Mouse (Mus musculus): ENCODE measurements at regions not wholly inside any gene's neighbourhood (a gene's known extent, or its start where the extent isn't known, plus 50 kb on each side); places are given as distances from the start of the nearest gene placed in this dataset.

DNA sequence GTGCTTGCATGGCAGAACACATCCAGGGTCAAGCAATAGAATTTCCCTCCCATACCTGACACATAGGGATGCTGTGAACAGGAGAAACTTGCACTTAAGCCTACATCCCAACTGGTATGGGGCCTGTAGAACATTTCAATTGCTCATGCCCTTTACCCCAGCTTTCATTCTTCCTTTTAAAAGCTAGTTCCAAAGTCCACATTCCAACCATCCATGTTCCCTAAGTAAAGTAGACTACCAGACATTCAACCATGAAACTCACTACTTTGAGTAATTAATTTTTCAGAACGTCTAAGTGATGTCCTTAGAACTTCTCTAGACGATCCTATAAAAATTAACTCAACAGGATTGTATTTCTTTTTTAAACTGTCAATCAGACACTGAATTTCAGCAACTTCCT, 621.9 kb downstream of the Hs3st4 start:
- H3K27ac ChIP-seq (ENCODE audit: control insufficient read depth, insufficient read depth, low read depth, low read length): no peak overlapping the region
- no peak overlapping the region for H3K4me3 ChIP-seq (ENCODE audit: control insufficient read depth, low read depth, low read length)
- no peaks in the 10 kb centered on the region for H3K4me1 ChIP-seq (ENCODE audit: control insufficient read depth, insufficient read depth, low read length)
- no peaks in the 10 kb centered on the region for H3K27me3 ChIP-seq (ENCODE audit: control insufficient read depth, insufficient read depth, low read length)
- no peak for TF ChIP-seq CTCF (IDR thresholded peaks at IDR 0.05; ENCODE audit: control insufficient read depth, insufficient read depth, insufficient replicate concordance, low read depth, low read length)
- TF ChIP-seq POLR2A (IDR thresholded peaks at IDR 0.05; ENCODE audit: control insufficient read depth, low read depth, low read length): no peak
- no peaks in the 10 kb centered on the region for H3K36me3 ChIP-seq (ENCODE audit: control insufficient read depth, insufficient read depth, low read length)

DNA sequence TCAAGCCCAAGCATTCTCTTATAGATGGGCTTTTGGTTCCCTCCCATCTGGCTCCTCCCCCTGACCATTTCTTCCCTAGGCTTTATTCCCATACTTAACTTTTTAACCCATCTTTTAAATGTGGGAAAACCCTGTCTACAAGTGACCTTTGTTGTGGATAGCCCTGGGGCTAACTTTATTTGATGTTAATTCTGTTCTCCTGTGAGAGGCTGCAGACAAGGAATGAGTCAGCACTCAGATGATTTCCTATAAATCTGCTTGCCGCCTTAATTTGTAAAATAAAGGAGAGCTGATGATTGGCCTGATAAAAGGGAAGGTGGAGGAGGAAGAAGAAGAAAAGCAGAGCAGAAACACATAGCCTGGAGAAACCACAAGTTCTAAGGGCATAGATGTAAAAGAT, 623.3 kb downstream of the Hs3st4 start:
- Histone ChIP-seq H3K27me3 (ENCODE audit: control insufficient read depth, insufficient read depth, low read length) (no peaks in the 10 kb centered on the region), H3K36me3 (ENCODE audit: control insufficient read depth, insufficient read depth, low read length) (no peaks in the 10 kb centered on the region), H3K4me3 (ENCODE audit: control insufficient read depth, low read depth, low read length) (no peak overlapping the region), H3K27ac (ENCODE audit: control insufficient read depth, insufficient read depth, low read depth, low read length) (no peak overlapping the region), H3K4me1 (ENCODE audit: control insufficient read depth, insufficient read depth, low read length) (no peaks in the 10 kb centered on the region)
- TF ChIP-seq CTCF (IDR thresholded peaks at IDR 0.05; ENCODE audit: control insufficient read depth, insufficient read depth, insufficient replicate concordance, low read depth, low read length): no peak
- TF ChIP-seq POLR2A (IDR thresholded peaks at IDR 0.05; ENCODE audit: control insufficient read depth, low read depth, low read length): no peak

DNA sequence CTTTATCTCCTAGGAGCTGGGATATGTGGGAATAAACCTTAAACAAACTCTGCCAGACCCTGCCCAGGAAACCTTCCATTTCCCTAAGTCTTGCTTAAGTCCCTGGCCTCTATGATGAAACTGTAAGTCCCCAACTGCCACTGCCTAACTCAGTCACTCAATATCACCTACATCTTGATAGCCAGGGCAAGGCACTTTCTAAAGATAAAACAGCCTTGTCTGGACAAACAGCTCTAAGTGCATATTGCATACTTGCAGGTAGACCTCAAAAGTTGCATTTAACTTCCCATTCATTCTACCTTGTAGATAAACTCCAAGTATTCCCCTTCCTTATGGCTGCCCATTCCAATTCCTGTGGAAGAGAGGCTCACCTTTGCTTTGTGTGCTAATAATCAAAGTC, 624.4 kb downstream of the Hs3st4 start:
- Histone ChIP-seq H3K4me3 (ENCODE audit: control insufficient read depth, low read depth, low read length) (no peak overlapping the region), H3K27ac (ENCODE audit: control insufficient read depth, insufficient read depth, low read depth, low read length) (no peak overlapping the region), H3K36me3 (ENCODE audit: control insufficient read depth, insufficient read depth, low read length) (no peaks in the 10 kb centered on the region), H3K27me3 (ENCODE audit: control insufficient read depth, insufficient read depth, low read length) (no peaks in the 10 kb centered on the region), H3K4me1 (ENCODE audit: control insufficient read depth, insufficient read depth, low read length) (no peaks in the 10 kb centered on the region)
- no peak for TF ChIP-seq CTCF (IDR thresholded peaks at IDR 0.05; ENCODE audit: control insufficient read depth, insufficient read depth, insufficient replicate concordance, low read depth, low read length)
- no peak for TF ChIP-seq POLR2A (IDR thresholded peaks at IDR 0.05; ENCODE audit: control insufficient read depth, low read depth, low read length)

DNA sequence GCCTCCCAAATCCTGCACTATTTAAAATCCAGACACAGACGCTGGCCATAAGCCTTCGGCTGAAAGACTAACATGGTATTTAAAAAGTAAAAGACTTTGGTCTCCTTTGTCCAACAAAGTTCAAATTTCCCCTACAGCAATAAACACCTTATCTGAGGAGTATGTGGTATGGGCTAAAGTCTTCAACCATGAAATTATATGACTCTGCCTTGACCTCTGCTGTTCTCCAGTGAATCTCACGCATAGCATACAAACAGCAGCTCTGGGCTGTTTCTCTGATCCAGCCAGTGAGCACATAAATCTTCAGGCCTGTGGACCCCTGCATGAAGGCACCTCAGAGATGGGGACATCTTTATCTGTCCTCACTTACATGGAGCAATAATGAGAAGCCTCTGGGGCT, 627.8 kb downstream of the Hs3st4 start:
- TF ChIP-seq POLR2A (IDR thresholded peaks at IDR 0.05; ENCODE audit: control insufficient read depth, low read depth, low read length) (no peak), CTCF (IDR thresholded peaks at IDR 0.05; ENCODE audit: control insufficient read depth, insufficient read depth, insufficient replicate concordance, low read depth, low read length) (no peak)
- H3K4me1 ChIP-seq (ENCODE audit: control insufficient read depth, insufficient read depth, low read length): no peaks in the 10 kb centered on the region
- H3K27me3 ChIP-seq (ENCODE audit: control insufficient read depth, insufficient read depth, low read length): no peaks in the 10 kb centered on the region
- no peak overlapping the region for H3K27ac ChIP-seq (ENCODE audit: control insufficient read depth, insufficient read depth, low read depth, low read length)
- H3K4me3 ChIP-seq (ENCODE audit: control insufficient read depth, low read depth, low read length): no peak overlapping the region
- no peaks in the 10 kb centered on the region for H3K36me3 ChIP-seq (ENCODE audit: control insufficient read depth, insufficient read depth, low read length)

DNA sequence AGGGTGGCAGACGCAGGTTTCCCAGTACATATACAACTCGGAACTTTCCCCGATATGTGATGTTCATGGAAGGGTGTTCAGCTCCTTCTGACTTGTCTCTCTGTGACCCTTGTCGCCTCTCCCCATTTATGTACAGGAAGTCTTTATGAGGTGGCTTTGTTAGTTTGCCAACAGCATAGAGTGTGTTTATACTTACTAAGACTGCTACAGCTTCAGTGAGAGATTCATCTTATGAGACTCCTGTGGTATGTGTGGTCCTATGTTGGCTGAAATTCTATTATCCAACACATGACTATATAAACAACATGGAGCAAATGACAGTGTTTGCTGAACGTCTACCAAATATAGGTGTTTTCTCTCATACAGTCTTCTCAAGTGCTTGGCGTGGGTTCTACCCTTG, 664.5 kb downstream of the Hs3st4 start:
- H3K27me3 ChIP-seq (ENCODE audit: control insufficient read depth, insufficient read depth, low read length): no peaks in the 10 kb centered on the region
- H3K27ac ChIP-seq (ENCODE audit: control insufficient read depth, insufficient read depth, low read depth, low read length): no peak overlapping the region
- no peaks in the 10 kb centered on the region for H3K36me3 ChIP-seq (ENCODE audit: control insufficient read depth, insufficient read depth, low read length)
- no peaks in the 10 kb centered on the region for H3K4me1 ChIP-seq (ENCODE audit: control insufficient read depth, insufficient read depth, low read length)
- no peak overlapping the region for H3K4me3 ChIP-seq (ENCODE audit: control insufficient read depth, low read depth, low read length)
- TF ChIP-seq CTCF (IDR thresholded peaks at IDR 0.05; ENCODE audit: control insufficient read depth, insufficient read depth, insufficient replicate concordance, low read depth, low read length) (no peak), POLR2A (IDR thresholded peaks at IDR 0.05; ENCODE audit: control insufficient read depth, low read depth, low read length) (no peak)

DNA sequence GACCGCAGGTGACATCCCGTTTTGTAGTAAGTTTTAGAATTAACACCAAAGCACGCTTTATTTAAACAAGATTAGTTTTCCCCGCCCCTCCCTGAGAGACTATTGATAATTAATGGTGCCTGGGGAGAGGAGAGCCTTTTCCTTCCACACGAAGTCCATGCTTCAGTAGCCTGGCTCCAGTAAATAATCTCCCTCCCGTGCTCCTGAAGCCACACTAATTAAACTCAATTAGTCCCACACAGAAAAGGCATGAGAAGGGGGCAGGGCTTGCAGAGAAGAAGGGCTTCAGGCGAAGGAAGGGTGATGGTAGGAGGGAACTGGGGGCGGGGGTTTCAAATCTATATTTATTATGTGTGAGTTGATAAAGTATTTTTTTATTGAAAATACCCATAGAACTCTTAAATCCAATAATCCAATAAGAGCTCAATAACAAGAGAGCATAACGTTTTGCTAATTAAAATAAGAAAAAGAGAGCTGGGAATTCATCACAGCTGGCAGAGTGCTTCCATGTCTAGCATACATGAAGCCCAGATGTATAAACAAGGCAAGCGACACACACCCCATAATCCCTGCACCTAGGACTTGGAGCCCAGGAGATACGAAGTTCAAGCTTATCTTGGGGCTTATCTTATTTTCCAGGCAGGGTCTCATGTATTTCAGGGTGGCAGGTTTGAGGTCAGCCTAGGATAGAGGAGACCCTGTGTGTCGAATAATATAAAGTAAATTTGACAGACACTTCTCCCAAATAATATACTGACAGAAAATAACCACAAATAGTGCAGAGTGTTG, 684.7 kb downstream of the Hs3st4 start:
- no peak overlapping the region for H3K4me3 ChIP-seq (ENCODE audit: control insufficient read depth, low read depth, low read length)
- TF ChIP-seq CTCF (IDR thresholded peaks at IDR 0.05; ENCODE audit: control insufficient read depth, insufficient read depth, insufficient replicate concordance, low read depth, low read length): no peak
- TF ChIP-seq POLR2A (IDR thresholded peaks at IDR 0.05; ENCODE audit: control insufficient read depth, low read depth, low read length): no peak
- no peaks in the 10 kb centered on the region for H3K27me3 ChIP-seq (ENCODE audit: control insufficient read depth, insufficient read depth, low read length)

DNA sequence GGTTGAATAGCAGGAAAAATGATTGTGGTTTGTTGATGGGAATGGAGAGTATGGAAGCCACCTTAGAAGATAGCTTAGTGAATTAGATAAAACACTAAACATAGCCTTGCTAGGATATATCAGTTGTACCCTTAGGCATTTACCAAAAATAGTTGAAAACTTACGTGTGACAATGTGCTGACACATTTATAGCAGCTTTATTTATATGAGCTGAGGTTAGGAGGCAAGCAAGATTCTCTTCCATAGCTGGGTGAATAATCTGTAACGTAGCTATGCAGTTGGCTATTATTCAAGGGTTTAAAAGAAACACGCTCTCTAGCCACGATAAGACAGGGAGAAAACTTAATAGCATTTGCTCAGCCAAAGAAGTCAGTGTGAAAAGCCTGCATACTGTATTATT, 685.4 kb downstream of the Hs3st4 start:
- no peak overlapping the region for H3K27ac ChIP-seq (ENCODE audit: control insufficient read depth, insufficient read depth, low read depth, low read length)
- H3K4me1 ChIP-seq (ENCODE audit: control insufficient read depth, insufficient read depth, low read length): no peaks in the 10 kb centered on the region
- no peak for TF ChIP-seq POLR2A (IDR thresholded peaks at IDR 0.05; ENCODE audit: control insufficient read depth, low read depth, low read length)
- TF ChIP-seq CTCF (IDR thresholded peaks at IDR 0.05; ENCODE audit: control insufficient read depth, insufficient read depth, insufficient replicate concordance, low read depth, low read length): no peak
- H3K36me3 ChIP-seq (ENCODE audit: control insufficient read depth, insufficient read depth, low read length): no peaks in the 10 kb centered on the region
- no peaks in the 10 kb centered on the region for H3K27me3 ChIP-seq (ENCODE audit: control insufficient read depth, insufficient read depth, low read length)
- H3K4me3 ChIP-seq (ENCODE audit: control insufficient read depth, low read depth, low read length): no peak overlapping the region

More for the DNA sequence above, 684.7 kb downstream of the Hs3st4 start:
- H3K4me1 ChIP-seq (ENCODE audit: control insufficient read depth, insufficient read depth, low read length): no peaks in the 10 kb centered on the region
- H3K36me3 ChIP-seq (ENCODE audit: control insufficient read depth, insufficient read depth, low read length): no peaks in the 10 kb centered on the region
- no peak overlapping the region for H3K27ac ChIP-seq (ENCODE audit: control insufficient read depth, insufficient read depth, low read depth, low read length)
